Mouse (Mus musculus) spleen, postnatal 10 days (tissue): Measurements from ENCODE around the gene Twf2.

Experiments used
- DNase-seq, 2 experiments: peaks; one replicate each; pipeline ENCODE4 v3.0.0; 2021 to 2022; ENCODE audit warnings: low spot score in 2 of 2

Twf2 gene

GRCm38 (mm10) chr9:106236156-106236817 is 33.4 kb downstream of the Twf2 start:
- DNase-seq = no peak

GRCm38 (mm10) chr9:106236818-106237211 is 33.9 kb downstream of the Twf2 start:
- no peak for DNase-seq

GRCm38 (mm10) chr9:106237401-106237800 is 34.5 kb downstream of the Twf2 start:
- no peak for DNase-seq

- DNase-seq = no peak
These were observed 35.0 kb downstream of the Twf2 start for GRCm38 (mm10) chr9:106237878-106238277.

GRCm38 (mm10) chr9:106241541-106242164 is 38.7 kb downstream of the Twf2 start:
- DNase-seq = no peak

GRCm38 (mm10) chr9:106242813-106243488 is 40.0 kb downstream of the Twf2 start:
- DNase-seq = peak in 1 of 2 experiments; percentile 20

- DNase-seq = no peak
These were observed 46.6 kb downstream of the Twf2 start for GRCm38 (mm10) chr9:106249550-106249949.

GRCm38 (mm10) chr9:106250245-106250644 is 47.3 kb downstream of the Twf2 start:
- DNase-seq = no peak

GRCm38 (mm10) chr9:106251066-106251465 is 48.2 kb downstream of the Twf2 start:
- DNase-seq = no peak

- DNase-seq = no peak
These were observed 51.1 kb downstream of the Twf2 start for GRCm38 (mm10) chr9:106254001-106254400.

GRCm38 (mm10) chr9:106258412-106258811 is 55.5 kb downstream of the Twf2 start:
- no peak for DNase-seq

GRCm38 (mm10) chr9:106258990-106259389 is 56.1 kb downstream of the Twf2 start:
- no peak for DNase-seq

- peak in 1 of 2 experiments; percentile 38 for DNase-seq
These were observed 58.1 kb downstream of the Twf2 start for GRCm38 (mm10) chr9:106261058-106261457.

GRCm38 (mm10) chr9:106261491-106261890 is 58.6 kb downstream of the Twf2 start:
- no peak for DNase-seq

- DNase-seq = no peak
These were observed 59.2 kb downstream of the Twf2 start for GRCm38 (mm10) chr9:106262075-106262474.

- DNase-seq = no peak
These were observed 60.5 kb downstream of the Twf2 start for GRCm38 (mm10) chr9:106263381-106263924.
